Mouse (Mus musculus) gastrocnemius, postnatal 4 days (tissue): ENCODE data around the gene B4galnt3. TPM values are rescaled to one million over a fixed set of nuclear protein-coding genes. Genes with fewer than 3 reads are reported as not detected.
"Not testable (repeated sequence)": the region's sequence is repeated elsewhere in the genome, so short reads cannot be mapped to it uniquely, and the experiment has no call there.

Experiments used
- DNase-seq, 2 experiments: peaks; one replicate each; pipeline ENCODE4 v3.0.0; 2021 to 2022; ENCODE audit warnings: low spot score in 2 of 2, mixed read lengths in 2 of 2
- long read RNA-seq, 2 experiments: library from polyadenylated mRNA; stranded (forward); transcript quantifications; one replicate each; pipeline ENCODE4 v2.0.0; 2021
- total RNA-seq, 2 experiments: library from RNA; stranded (reverse); gene quantifications; 2 replicates each; pipeline ENCODE4 v1.2.3; 2021

The B4galnt3 gene
- total RNA-seq: 1 to 10 TPM; 3.7 to 5.0 TPM
- long read RNA-seq, experiment 1: 0 reads
- long read RNA-seq, experiment 2, partial matches to known transcripts: 0 of 2 reads
- long read RNA-seq, experiment 2, other reads (novel, unspliced or antisense): 2 of 2 reads

DNA sequence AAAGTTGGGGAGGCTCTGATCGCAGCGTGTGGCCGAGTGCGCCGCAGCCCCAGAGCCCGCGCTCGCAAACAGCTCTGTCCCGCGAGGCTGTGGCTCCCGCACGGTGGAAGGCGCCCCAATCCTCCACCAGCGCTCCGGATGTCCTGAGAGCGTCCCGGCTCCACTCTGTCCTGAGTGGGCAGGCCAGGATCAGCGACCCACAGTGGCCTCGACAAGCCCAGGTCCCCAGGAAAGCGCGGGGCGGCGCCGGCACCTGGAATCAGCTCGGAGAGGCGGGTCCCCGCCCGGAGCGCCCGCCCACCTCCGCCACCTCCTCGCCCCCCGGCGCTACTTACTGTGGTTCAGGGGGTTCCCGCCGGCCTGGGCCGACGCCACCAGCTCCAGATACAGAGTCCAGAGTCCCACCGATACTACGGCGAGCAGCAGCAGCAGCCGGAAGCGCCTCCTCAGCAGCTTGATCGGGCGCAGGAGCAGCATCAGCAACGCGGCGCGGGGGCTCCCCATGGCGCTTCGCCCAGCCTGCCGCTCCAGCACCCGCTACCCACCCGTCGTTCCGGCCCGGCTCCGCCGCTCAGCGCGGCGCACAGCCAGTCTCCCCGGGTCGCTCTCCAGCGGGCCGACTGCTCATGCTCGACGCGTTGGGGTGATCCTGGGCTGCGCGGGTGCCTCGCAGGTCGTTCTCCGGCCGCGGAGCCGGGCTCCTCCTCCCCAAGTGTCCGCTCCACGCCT lies at the start of gene B4galnt3, which contains the start of gene D330020A13Rik:
Gene B4galnt3 (minus strand): TSS at position 504 of the 729 bp plus-strand sequence.
Gene D330020A13Rik (plus strand): TSS at position 309 of the 729 bp plus-strand sequence.
- peak; percentile 23 to 34 for DNase-seq

DNA sequence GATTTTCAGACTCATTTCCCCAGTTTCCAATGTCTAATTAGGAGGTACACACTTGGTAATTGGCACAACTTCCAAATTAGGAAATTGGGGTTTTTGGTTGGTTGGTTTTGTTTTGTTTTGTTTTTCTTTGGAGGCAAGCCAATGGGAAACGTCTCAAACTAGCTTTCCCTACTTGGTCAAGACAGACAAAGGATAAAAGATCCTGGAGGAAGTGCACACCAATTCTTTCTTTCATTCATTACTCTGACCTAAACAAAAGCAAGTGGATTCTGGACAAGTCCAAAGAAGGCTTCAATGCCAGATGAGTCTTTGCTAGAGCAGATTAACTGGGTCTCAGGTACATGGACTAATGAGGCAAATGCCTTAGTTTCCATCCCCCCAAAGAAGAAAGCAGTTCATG lies 49.6 kb upstream of the B4galnt3 start:
- DNase-seq: no peak

DNA sequence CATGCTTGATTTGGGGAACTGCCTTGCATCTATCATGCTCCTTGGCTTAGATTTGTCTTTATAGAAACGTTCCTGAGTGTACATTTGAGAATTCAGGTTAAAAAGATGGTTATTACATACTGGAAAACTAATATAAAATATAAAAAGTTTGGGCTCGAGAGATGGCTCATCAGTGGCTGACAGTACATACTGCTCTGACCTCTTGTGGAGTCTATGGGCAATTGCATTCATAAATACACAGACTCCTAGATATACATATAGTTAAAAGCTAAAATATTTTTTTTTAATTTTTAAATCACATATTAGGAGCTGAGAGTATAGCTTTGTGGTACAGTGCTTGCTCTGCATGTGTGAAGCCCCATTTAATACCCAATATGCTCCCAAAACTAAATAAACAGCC lies 38.0 kb upstream of the B4galnt3 start:
- no peak for DNase-seq

DNA sequence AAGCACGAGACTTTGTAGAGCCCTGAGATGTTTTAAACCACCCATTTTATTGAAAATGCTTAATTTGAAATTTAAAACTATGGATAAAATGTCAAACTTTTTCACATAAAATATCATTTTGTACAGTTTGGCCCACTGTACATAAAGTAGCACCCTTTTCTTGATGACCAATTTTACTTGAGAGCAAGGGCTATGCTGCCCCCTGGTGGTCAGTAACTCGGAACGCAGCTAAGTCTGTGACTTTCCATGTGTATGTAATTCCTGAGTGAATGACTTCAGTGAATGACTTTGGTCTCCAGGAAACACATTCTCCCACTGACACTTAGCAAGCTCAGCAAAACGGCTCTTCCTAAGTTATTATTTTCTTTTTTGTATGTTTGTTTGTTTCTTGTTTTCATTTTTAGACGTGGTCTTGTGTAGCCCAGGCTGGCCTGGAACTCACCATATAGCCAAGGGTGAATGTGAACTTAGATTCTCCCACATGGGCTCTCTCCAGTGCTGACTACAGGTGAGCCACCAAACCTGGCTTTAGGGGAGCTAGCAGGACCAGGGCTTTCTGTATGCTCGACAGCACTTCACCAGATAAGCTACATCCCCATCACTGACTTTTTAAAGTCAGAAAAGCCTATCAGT lies 30.1 kb upstream of the B4galnt3 start:
- peak in 1 of 2 experiments; percentile 65 for DNase-seq

DNA sequence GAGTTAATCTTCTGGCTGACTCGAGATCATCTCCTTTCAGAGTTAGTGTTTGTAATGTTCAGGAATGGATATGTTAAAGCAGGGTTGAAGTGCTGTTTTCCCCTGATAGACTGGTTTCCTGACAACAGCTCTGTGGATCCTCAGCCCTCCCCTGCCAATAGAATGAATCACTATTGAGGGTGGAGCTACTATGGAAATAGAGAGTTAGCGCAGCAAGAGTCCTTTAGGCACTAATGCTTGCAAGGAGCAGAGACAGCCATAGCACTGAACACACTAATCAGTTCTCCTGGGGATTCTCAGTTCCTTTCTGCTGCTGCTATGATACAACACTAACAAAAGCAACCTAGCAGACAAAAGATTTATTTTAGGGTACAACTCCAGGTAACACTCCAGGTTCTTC lies 26.0 kb upstream of the B4galnt3 start:
- DNase-seq: no peak

DNA sequence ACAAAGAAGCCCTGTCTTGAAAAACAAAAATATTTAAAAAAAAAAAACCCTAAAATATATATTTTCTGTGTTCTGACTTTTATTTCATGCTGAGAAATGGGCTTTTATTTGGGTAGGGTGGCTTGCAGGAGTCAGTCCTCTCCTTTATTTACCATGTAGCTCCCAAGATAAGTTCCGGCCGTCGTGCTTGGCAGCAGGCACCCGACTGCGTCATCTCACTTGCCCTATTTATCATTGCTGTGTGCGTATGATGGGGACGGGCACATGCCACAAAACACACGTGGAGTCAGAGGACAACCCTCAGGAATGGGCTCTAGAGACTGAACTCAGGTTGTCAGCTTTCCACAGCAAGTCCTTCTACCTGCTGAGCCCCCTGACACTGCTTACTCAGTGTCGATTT lies 24.8 kb upstream of the B4galnt3 start:
- DNase-seq: no peak

DNA sequence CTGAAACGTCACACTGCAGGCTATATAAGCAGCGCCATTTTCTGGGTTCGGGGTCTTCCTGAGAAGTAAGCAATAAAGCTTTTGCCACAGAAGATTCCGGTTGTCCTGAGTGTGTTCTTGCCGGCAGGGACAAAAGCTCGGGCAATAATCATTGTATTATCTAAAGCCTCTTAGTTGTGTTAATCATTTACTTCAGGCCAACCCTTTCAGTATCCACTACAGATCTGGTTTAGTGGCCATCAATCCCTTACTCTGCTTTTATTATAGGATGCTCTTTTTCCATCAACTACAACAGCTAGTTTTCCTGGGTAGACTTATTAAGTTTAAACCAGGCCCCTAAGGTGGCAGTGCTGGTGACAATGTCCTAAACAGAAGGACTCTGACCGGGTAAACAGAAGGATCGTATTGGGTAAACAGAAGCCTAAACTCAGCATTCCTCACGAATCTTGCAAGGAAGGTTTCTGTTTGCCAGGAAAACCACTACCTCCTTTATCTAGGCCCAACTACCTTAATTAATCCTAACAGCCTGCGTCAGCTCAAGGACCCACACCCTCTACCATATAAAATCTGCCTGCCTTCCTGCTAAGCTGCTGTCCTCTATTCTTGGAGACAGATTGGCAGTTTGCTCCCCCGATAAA lies 24.1 kb upstream of the B4galnt3 start:
- DNase-seq: no peak

DNA sequence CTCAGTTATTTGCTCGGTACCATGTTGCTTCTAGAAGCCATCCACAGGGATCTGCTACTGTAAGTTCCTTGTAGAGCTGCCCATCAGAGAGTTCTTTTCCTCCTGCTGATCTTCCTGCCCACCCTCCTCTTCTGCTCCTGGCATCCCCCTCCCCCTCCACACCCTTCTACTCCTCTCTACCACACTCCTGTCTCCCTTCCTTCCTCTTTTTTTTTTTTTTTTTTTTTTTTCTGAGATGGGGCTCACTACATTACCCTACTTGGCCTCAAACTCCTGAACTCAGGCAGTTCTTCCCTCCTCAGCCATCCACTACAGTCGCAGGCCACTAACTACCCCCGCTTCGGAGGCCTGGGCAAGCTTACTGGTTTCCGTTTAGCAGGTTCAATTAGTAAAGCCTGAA lies 18.1 kb upstream of the B4galnt3 start:
- no peak for DNase-seq

DNA sequence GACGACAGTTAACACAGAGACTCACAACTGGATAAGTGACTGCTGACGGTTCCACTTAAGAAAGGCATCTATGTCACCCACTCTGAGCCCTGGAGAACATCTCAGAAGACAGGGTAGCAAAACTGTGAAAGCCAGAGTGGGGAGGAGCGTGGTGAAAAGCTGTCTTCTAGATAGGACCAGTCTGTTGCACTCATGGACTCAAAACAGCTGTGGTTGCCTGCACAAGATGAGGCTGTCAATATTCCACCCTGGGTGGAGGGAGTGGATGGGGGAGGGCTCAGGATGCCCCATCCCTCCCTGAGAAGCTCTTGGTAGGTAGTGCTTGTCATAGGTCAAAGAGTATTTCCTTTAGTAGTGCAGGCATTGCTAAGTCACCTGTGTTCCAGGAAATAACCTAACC lies 15.4 kb upstream of the B4galnt3 start:
- DNase-seq: no peak

DNA sequence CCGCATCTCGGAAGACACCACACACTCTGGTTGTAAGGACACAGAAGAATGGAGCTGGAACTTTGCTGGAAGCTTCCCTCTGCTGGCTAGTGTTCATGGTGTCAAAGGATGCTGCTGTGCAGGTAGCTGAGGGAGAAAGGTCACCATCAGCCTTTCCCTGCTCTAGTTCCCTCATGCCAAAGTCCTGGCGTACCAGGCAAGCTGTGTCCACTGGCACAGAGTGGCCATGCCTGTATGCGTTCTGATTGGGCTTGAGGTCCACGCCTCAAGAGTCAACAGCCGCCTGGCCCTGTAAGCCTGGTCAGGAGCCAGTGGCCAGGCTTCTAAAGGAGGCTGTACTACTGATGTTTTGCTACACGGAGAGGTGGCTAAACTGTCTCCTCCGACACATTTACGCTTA lies 15.0 kb upstream of the B4galnt3 start:
- DNase-seq: no peak

DNA sequence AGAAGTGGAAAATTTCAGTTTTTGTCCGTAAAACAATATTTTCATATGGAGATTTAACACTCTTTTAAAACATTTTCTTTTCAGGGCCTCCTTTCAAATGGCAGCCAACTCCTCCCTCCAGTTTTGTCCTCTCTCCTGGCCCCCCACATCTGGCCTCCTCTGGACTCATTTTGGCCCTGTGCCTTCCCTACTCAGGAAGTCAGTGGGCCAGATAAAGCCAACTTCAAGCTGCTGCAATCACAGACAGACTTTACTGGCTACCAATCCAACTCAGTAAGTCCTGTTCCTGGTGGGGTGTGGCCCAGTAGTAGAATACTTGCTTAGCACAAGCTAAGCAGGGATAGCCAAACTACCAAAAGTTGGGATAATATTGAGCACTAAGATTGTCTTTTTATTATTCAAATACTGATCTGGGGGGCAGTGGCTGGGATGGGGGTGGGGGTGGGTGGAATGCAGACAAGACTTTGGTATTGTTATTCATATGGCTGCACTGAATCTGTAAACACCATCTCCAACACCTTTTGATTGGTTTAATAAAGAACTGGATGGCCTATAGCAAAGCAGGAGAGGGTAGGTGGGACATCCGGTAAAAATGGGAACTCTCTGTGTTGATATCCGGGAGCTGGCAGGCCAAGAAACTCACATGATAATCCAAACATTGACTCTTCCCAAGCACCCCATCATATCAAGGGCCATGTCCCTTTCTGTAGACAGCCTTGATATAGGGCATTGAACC lies 12.7 kb upstream of the B4galnt3 start:
- no peak for DNase-seq

DNA sequence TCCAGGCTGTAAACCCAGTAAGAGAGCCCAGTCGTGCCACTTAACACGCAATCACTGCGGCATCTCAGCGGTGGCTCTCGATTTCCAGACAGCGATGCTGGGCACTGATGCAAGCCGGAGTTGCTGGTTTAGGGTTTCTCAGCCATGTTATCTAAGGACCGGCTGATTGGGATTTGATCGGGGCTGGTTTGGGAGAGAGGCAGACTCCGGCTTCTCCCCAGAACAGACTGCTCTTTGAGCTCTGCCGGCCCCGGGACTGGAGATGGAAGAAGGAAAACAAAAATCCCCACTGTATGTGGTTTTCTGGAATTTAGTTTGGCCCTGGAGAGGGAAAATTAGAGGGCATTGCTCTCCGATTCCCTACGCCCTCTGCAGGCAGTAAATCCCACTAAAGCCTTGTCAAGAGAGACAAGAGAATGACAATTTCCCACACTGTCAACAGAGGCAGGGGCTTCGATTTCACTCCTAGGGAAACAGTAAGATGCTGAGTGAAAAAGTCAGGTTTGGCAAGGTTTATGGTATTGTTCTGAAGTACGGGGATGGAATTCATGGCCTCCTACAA lies 8.5 kb upstream of the B4galnt3 start:
- peak in 1 of 2 experiments; percentile 18 for DNase-seq

DNA sequence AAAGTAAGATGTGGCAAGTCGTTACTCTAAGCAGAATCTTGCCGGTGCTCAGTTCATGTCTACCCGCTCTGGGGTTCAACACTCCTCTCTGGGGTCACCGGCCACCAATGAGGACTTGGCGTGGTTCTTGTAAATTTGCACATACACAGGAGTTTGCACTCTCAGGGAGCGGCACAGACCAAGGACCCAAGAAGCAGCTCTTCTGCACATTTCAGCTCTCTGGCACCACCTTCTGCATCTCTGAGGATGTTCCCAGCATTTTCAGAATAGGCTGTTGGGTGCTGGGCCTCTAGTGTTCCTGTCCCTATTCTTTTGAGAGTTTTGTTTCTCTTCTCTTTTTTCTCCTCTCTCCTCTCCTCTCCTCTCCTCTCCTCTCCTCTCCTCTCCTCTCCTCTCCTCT lies 6.8 kb upstream of the B4galnt3 start:
- DNase-seq: peak in 1 of 2 experiments; percentile 35

DNA sequence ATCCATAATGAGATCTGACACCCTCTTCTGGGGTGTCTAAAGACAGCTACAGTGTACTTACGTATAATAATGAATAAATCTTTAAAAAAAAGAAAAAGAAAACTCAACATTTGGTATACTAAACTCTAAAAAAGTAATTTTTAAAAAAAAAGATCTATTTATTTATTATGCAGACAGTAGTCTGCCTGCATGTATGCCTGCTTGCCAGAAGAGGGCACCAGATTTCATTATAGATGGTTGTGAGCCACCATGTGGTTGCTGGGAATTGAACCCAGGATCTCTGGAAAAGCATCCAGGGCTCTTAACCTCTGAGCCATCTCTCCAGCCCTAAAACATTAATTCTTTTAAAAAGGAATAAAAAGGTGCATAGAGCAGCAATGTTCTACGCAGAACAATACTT lies 2.2 kb upstream of the B4galnt3 start:
- not testable (repeated sequence) for DNase-seq

DNA sequence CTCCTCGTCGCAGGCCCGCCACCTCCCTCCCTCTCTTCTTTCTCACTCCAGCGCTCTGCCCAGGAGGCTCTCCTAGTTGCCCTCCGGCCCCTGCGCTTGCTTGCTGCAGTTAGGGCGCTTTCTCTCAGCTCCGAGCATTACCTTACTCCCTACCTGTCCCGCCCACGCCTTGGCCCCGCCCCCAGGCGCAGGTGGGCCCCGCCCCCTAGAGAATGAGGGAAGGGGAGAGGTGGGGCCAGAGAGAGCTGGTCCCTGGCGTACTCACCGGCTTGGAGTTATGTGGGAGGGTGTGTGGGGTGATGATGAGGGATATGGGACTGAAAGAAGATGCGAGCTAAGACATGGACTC lies 400 bp upstream of the B4galnt3 start:
- DNase-seq: no peak

DNA sequence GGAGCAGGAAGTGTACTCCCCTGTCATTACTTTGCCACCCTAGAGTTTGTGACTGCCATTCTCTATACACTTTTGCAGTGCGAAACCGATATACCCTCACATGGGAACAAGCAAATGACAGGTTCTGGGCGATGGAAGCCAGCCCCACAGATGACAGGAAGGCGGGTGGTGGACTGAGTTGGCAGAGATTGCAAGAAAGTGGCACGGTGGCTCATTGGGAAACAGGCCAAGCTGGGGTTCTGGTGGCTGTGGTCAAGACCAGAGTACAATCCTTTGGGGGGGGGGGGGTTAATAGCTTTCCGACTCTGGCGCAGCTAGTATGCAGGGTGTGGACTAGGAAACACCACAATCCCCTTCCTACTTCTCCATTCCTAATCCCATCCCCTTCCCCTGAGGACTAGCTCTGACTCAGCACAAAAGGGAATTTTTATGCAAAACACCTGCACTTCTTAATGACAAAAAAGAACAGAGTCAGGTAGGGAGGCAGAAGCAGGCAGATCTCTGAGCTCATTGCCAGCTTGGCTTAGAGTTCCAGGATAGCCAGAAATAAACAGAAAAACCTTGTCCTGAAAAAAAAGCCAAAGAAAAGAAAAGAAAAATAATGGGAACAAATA lies 2.9 kb downstream of the B4galnt3 start:
- DNase-seq: no peak

DNA sequence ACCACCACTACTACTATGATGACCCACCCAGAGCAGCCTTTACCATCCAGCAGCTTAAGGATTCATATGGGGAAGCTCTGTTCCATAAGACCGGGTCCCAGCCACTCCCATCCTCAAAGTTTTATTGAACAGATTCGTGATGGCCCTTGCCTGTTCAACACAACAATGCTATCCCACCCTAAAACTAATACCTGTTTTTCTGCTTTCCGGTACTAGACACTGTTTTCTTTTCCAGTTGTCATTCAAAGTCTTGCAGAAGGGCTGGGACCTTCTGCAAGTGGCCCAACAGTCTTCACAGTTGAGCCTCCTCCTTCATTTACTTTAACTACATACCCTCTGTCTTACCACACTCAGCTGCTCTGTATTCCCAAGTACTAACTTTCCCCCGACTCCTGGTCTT lies 4.9 kb downstream of the B4galnt3 start:
- no peak for DNase-seq

DNA sequence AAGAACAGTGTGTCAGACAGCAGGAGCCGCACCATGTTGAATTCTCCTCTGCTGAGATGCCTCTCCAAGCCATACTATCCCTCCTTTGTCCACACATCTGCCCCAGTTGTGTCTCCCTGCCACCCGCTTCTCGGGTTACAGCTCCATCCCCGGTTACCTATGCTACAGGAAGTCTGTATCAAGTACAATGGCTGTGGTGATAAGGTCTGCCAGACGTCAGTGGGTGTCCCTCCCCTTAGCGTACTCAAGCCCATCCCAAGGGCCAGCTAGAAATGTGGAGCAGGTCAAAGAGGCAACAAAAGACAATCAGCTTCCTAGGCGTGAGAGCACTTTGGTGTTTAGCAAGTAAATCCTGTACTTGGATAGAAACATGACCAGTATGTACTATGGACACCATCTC lies 5.8 kb downstream of the B4galnt3 start:
- DNase-seq: no peak

DNA sequence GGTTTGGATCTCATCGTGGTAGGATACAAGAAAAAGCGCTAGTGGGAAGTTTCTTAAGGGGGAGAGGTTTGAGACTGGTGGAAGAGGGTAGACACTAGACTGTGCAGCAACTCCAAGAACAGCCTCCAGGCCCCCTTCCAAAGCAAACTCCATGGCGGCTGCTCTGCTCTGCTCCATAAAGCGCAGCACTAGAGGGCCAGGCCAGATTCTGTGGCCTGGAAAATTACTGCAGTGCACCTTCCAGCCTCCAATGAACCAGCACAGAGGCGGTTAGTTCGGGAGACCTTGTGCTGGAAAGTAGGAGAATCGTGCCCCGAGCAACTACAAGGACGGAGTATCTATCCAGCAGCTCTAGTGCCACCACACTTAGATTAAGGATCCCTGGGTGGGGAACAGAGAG lies 7.1 kb downstream of the B4galnt3 start:
- no peak for DNase-seq

DNA sequence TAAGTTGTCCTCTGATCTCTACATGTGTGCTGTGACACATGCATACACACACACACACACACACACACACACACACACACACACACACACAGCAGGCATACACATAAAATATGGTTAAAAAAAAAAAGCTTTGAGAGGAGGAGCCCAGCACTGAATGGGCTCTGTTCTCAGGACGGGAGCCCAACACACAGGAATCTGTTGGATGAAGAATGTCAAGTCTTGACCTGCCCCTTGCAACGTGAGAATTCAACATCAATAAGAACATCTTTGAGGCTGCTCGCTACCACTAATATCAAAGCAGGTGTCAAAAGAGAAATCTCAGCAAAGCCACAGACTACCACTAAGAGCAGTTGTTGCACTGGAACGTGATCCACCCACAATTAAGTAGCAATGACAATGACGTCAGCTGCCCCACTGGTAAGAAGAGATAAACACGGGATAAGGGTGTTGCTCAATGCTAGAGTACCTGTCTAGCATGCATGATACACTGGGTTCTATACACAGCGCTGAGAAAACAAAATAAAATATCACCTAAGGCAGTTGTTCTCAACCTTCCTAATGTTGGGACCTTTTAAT lies 17.4 kb downstream of the B4galnt3 start:
- no peak for DNase-seq
